Comparison of ENCODE assay signal across 8 mouse cellular contexts in the genomic region with DNA sequence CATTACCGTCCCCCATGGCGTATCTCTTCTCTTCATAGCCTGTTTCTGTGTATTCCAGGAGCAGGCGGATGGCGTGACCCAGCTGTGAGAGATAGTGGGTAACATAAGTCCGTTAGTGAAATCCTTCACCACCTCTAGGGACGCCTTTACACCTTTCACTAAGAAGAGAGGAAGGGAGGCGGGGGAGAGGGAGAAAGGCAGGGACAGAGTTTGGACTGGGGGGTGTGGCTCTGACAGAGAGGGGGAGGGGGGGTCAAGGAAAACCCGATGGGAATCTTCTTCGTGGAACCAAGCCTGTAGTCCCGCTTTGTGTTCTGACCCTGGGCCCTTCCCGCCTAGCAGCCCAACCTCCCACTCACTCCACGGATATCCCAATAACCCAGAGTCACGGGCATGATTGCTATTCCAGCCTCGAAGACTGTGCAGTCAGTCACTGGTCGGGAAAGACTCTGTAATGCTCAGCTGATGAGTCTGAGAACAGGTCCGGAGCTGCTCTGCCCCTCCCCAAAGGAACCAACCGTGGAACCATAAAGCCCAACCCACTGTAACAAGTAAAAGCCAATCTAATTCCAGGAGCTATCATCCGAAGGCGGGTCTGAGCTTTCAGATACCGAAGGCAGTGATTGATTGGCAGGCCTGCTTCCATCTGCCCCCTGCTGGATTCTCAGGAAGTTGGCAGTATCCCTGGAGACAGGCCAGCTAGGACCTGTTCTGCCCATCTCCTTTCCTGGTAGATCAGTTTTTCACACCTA. TPM values are rescaled to one million over a fixed set of nuclear protein-coding genes. Genes with fewer than 3 reads are reported as not detected.
DNase-seq lines count a peak whose midpoint lies in the region.

A gene (minus strand): TSS at position 511 of the 752 bp plus-strand sequence.

- H3K9me3 ChIP-seq in hindbrain, embryonic 10.5 days = no peaks in the 10 kb centered on the region

- H3K27ac ChIP-seq in hindbrain, embryonic 10.5 days = peak within 1 kb of the TSS; percentile 77

- peak; percentile 35 for DNase-seq in adrenal gland, postnatal 10 days
- DNase-seq in adrenal gland, adult 8-10 months = no peak
- DNase-seq in brain, adult 2 months (ENCODE audit: low read depth, low spot score) = peak; percentile 85
- peak; percentile 57 for DNase-seq in hindbrain, embryonic 10.5 days (ENCODE audit: low spot score)
- DNase-seq in layer of hippocampus, adult 8-10 months (ENCODE audit: low spot score in 2 of 2) = peak; percentile 58 to 63
- peak; percentile 51 for DNase-seq in lung, postnatal 25 days (ENCODE audit: low spot score)
- DNase-seq in spleen, postnatal 14 days (ENCODE audit: low spot score in 2 of 2) = no peak
- no peak for DNase-seq in spleen, postnatal 36 days (ENCODE audit: low spot score in 2 of 2)

- H3K27me3 ChIP-seq in hindbrain, embryonic 10.5 days (ENCODE audit: insufficient read depth, poor library complexity, severe bottlenecking) = peaks cover 5% of the 10 kb centered on the region; the same call in 1 of the 2 replicates

- peak within 1 kb of the TSS; percentile 48 for H3K4me3 ChIP-seq in hindbrain, embryonic 10.5 days

- H3K36me3 ChIP-seq in hindbrain, embryonic 10.5 days = no peaks in the 10 kb centered on the region

- peaks cover 17% of the 10 kb centered on the region for H3K4me1 ChIP-seq in hindbrain, embryonic 10.5 days (replicated peaks)

- WGBS in hindbrain, embryonic 10.5 days = 18% methylated on average over 20 of the region's 20 CpGs

RNA-seq across cellular contexts. Expression of the gene that starts here (rescaled TPM):
- total RNA-seq in adrenal gland, postnatal 10 days (2021) = 1 to 10 TPM; 3.9 to 5.6 TPM
- 10 to 100 TPM in 1 of 4 experiments, 1 to 10 TPM in 3; 5.9 to 10.0 (median 6.9) TPM for total RNA-seq in adrenal gland, adult 8-10 months (2022)
- 10.8 and 10.9 TPM in 2 replicates for polyA plus RNA-seq in hindbrain, embryonic 10.5 days (2016; fragmentation: Nextera tagmentation; extraction: Ambion mirVana)
- 10 to 100 TPM; 15.9 to 20.0 (median 17.4) TPM for total RNA-seq in layer of hippocampus, adult 8-10 months (2022)

Comparison
In these comparisons a context has a peak if more than half of its experiments do, and no peak if none do; other contexts are left out.
1. DNase-seq: peak in adrenal gland, postnatal 10 days (single experiment), brain, adult 2 months (single experiment), hindbrain, embryonic 10.5 days (single experiment), layer of hippocampus, adult 8-10 months (2 of 2) and lung, postnatal 25 days (single experiment); none in adrenal gland, adult 8-10 months (single experiment), spleen, postnatal 14 days (0 of 2) and spleen, postnatal 36 days (0 of 2).